Mouse (Mus musculus) retina, postnatal 7 days (tissue): ENCODE results near the gene Dytn.

Source experiments
- DNase-seq: peaks from one replicate; pipeline ENCODE4 v3.0.0-alpha.2; 2012; ENCODE audit warnings: low read depth, low spot score

The Dytn gene

GRCm38 (mm10) chr1:63579153-63579552, 107.6 kb downstream of the Dytn start:
- no peak for DNase-seq

- no peak for DNase-seq
Observed at GRCm38 (mm10) chr1:63576803-63577202, 109.9 kb downstream of the Dytn start.

GRCm38 (mm10) chr1:63573864-63574611, 112.7 kb downstream of the Dytn start:
- DNase-seq = no peak

GRCm38 (mm10) chr1:63573432-63573831, 113.3 kb downstream of the Dytn start:
- DNase-seq = peak; percentile 4
